Mouse (Mus musculus) frontal cortex, adult (tissue): Measurements from ENCODE around the gene Ncor1.
A peak's percentile ranks its signal among the peaks of the same experiment; 100 is the strongest.
"Not testable (repeated sequence)": the region's sequence is repeated elsewhere in the genome, so short reads cannot be mapped to it uniquely, and the experiment has no call there.

Source experiments
- ATAC-seq: cut with Nextera tagmentation; 2 replicates; pipeline ENCODE4 v1.9.2; 2017; ENCODE audit warnings: mild to moderate bottlenecking, moderate library complexity, mixed read lengths; ENCODE audit not compliant: low TSS enrichment

The Ncor1 gene

DNA sequence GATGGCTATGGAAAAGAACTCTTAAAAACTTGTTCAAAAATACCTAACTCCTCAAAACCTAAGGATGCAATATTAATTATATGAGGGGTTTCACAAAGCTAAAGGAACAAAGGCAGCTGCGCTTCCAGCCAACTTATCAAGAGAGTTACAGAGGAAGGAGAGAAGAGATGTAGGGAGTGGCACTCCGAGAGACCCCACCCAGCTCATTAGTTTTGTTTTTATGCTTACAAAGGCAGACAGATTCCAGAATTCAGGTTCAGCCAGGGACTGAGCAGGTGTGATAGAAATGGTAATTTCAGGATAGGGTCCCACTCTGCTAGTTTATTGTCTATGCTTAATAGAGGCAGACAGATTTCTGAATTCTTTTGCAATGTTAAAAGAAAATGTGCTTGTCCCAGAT lies 103.1 kb downstream of the Ncor1 start:
- ATAC-seq, result no peak

DNA sequence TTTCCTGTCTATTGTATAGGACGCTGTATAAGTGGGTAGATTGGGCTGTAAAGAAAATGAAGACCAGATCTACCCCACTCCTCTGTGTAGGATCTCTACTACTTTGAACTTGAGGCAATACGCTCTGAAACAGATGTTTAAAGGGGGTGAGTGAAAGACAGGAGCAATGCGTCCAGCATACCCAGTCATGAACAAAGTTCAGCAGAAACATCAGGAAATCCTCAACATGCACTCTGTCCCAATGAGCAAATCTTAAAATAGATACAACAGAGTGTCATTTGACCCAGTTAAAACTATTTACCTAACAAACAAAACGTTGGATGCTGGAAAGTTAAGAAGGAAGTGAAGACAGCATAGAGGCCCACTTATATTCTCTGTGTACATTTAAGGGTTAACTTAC lies 106.4 kb downstream of the Ncor1 start:
- ATAC-seq, result no peak

DNA sequence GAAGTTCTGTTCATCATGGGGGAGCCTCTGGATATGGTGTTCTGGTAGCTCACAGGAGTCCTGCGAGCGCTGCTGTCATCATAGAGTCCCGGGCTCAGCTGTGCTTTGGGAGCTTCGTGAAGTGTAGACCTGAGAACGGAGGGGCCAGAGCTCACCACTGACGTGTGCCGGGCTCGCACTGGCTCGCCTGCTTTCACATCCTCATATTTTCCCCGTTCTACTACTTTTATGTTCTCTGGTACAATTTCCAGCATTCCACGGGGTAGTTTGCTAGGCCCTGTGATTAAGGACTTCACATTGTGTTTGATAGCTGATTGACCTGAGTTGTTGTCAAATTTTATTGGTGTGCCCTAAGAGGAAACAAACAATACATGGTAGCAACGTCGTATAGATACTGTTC lies 115.3 kb downstream of the Ncor1 start:
- no peak for ATAC-seq

DNA sequence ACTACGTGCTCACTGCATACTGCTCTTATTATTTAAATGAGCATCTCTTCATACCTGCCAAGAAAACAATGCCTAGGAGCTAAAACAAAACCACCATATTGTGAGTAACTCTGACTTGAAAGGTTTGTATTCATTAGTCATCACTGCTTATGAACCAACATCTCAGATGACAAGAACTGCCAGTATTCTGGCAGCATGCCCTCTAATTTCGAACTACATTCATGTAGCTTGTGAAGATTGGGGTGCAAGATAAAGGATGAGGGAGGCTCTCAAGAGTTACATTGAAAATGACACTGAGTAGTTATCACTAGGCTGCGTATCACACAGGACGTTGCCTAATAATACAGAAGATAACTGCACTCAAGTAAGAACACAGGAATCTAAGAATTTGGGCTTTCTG lies 126.1 kb downstream of the Ncor1 start:
- ATAC-seq, result no peak

DNA sequence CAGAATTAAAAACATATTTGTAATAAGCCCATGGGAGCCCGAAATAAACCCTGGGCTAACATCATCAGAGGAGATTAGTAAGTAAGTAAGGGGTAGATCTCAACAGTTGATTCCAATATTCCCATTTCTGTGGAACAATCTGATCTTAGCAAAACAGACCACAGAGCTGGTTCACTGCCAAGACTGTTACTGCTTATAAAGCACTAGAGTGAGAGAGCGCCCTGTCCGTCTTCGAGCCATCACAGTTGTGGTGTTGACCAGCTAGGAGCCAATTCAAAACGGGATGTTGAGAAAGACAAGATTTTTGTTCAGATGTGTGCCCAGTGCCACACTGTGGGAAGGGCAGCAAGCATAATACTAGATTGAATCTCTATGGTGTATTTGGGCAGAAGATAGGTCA lies 127.2 kb downstream of the Ncor1 start:
- no peak for ATAC-seq

DNA sequence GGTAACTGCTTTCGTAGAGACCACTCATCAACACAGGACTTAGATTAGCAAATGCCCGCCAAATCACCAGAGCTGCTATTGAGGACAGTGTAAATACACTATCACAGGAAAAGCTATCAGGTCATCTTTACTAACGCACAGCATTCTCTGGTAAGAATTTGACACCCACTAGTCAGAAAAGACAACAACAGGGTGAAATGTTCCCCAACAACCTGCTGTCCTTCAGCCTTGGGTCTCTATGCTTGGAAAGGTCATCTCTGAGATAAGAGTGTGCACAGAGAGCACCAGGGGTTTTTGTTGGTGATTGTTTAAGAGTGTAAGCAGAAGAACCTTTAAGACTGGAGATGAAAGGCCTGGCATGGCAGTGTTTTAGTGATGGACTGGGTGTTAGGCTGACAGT lies 134.7 kb downstream of the Ncor1 start:
- no peak for ATAC-seq

DNA sequence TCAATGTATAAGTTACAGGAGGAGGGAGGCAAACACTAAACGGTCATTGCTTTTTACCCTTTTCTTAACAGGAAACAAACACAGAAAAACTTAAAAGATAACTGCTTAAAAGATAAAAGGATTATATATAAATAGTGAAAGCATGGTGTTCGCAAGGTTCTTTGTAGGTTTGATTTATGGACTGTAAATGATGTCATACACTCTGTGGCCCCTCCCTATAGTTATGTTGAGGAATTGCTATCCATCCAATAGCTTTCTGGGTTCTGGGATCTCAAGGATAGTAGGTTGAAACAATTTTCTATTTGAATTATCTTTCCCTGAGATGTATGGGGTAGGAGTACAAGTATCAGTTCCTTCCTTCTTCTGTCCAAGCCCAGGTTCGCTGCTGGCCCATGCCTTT lies 138.2 kb downstream of the Ncor1 start:
- no peak for ATAC-seq

GRCm38 (mm10) chr11:62317746-62318145 lies 140.6 kb downstream of the Ncor1 start:
- ATAC-seq, result peak; percentile 90

DNA sequence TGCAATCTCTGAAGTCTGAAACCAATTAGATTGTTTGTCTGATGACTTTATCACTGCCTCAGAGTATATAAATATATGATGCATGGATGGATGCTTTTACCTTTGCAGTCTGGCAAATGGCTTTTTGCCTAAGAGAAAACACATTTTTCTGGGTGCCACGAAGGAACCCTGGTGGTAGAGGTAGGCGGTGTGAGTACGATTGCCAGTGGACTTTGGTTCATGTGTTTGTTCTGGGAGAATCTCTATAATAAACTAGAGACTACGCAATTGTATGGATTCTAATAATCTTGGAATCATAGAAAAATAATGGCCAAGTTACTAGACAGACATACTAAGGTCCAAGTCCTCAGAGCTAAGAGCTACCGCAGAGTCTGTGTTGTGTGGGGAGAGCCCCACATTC lies 143.4 kb downstream of the Ncor1 start:
- no peak for ATAC-seq

DNA sequence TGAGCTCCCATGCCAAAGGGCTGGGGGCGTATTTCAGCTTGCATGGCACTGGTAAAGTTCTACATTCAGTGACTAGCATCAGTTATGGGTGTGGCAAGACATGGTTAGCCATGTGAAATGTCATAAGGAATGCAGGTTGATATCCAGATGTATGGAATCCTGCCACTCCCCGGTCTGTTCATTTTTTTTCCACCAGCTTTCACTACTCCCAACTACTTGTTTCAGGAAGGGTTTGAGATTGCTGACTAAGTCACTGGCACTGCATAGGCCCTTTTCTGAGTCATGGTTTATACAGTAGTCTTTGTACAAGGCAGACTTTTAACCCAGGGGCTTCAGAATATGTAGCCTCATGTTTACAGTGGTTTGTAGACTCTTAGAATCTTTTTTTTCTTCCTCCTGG lies 149.0 kb downstream of the Ncor1 start:
- ATAC-seq, result no peak

DNA sequence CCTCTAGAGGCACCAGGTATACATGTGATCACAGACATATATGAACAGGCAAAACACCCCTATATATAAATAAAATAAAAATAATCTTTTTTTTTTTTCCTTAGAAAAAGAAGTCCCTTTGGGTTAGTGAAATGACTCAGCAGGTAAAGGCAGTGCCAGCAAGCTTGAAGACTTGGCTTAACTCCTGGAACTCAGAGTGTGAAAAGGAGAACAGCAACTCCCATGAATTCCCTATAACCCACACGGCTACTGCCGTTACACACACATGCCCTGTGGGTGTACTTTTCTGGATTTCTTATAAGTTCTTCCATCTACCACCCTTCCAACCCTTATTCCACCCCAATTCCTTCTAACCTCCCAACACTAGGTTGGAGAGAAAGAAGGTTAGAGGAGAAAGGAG lies 152.5 kb downstream of the Ncor1 start:
- ATAC-seq, result peak; percentile 94

- no peak for ATAC-seq
Observed at GRCm38 (mm10) chr11:62298883-62299282, 159.5 kb downstream of the Ncor1 start.

DNA sequence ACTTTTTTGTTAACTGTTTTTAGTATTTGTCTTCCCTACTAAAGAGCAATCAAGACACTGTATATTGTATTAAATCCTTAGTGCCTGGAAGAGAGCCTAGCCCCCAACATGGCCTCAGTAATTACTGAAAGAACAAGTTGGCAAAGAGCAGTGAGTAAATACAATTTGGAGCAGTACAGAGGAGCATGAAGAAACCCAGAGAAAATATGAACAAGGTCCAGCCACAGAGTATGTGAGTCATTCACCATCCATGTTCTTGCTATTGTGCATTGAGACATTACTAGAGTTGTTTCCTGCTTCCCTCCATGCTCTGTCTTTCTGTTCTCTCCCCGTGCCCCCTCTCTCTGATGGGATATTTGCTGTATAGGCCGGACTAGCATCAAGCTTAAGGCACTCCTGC lies 164.2 kb downstream of the Ncor1 start:
- ATAC-seq, result no peak

- ATAC-seq, result no peak
Observed at GRCm38 (mm10) chr11:62287700-62288099, 170.6 kb downstream of the Ncor1 start.

DNA sequence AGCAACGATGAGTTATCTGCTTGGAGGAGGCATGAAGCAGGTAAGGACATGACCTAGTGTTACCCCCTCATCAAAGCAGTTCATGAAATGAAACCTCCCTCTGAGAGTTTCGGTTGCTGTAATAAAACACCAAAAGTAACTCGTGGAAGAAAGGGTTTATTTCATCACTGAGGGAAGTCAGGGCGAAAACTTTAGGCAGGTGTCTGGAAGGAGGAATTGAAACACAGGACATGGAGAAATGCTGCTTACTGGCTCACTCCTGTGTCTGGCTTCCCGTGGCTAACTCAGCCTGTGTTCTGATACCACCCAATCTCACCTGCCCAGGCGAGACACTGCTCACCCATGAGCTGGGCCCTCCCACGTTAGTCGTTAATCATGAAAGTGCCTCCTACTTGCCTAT lies 173.3 kb downstream of the Ncor1 start:
- ATAC-seq, result no peak

- ATAC-seq, result not testable (repeated sequence)
Observed at GRCm38 (mm10) chr11:62284020-62284419, 174.3 kb downstream of the Ncor1 start.

DNA sequence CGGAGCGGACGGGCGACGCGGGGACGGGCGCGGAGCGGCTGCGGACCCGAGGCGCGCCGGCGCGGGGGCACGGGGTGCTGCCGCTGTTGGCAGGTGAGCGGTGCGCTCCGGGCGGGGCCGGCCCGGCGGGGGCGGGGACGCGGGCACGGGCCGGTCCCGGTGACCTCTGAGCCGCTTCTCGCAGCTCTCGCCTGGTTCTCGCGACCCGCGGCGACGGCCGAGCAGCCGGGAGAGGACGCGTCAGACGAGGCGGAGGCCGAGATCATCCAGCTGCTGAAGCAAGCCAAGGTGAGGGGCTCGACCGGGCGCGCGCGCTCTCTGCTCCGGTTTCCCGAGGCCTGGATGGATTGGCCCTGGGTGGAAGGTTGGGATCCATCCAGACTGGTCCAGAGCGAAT lies 176.7 kb downstream of the Ncor1 start:
- ATAC-seq, result no peak; the same call in none of the 2 replicates

- ATAC-seq, result peak; percentile 83
Observed at GRCm38 (mm10) chr11:62280675-62281600, 177.4 kb downstream of the Ncor1 start, which contains the start of the genes Zswim7 and Ttc19. Gene Zswim7, minus strand, starts transcription at chr11:62281375. Gene Ttc19, plus strand, starts transcription at chr11:62281473.

- ATAC-seq, result no peak
Observed at GRCm38 (mm10) chr11:62278027-62278426, 180.3 kb downstream of the Ncor1 start.

GRCm38 (mm10) chr11:62277086-62277485 lies 181.3 kb downstream of the Ncor1 start:
- no peak for ATAC-seq

DNA sequence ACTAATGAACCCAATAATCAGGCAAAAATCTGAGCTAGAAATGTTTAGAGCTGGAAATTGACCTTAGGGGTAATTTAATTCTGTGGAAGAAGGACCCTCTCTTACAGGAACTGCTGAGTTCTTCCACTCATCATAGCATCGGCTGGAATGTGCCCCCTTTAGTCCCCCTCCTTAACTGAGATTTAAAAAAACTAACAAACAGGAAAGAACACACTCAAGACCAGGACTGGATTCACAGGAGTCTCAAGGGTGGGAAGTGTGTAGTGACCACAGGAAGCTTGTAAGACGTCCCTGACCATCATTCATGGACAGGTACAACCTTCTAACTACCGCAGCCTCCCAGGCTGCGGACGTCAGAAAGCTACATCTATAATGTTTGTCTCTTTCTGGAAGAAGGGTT lies 187.5 kb downstream of the Ncor1 start:
- ATAC-seq, result no peak

DNA sequence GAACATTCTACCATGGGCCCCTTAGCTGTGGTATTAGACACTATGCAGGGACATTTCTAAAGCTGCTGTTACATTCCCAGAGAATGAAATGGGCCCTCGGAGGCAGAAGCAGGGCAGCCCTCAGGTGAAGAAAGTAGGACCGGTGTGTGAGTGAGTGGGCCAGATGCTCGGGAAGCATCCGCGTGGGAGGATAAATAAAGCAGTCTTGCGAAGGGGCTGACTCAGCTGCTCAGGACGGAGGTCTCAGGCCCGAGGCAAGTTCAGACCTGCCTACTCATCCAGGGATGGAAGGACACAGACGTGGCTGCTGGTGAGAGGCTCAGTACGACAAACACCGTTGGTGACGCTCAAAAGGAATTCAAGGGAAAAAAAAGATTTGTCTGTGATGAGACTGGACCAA lies 189.2 kb downstream of the Ncor1 start:
- ATAC-seq, result peak; percentile 52; the same call in 1 of the 2 replicates

DNA sequence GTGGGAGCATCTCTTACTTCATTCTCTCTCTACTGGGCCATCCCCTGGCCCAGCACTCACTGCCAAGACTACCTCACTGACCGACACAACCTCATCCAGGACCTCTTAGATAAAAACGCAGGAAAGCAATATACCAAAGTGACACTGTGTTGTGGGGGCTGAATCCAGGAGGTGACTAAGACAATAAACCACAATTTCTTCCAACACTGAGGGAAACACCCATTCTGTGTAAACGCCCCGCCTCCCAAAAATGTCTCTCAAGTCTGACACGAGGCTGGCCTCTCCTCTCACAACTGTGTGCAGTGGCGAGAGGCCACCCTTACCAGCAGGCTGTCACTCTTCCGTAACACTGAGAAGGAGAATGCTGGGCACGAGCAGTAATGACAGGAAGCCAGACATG lies 190.0 kb downstream of the Ncor1 start:
- no peak for ATAC-seq
